Mouse (Mus musculus): ENCODE measurements at regions not wholly inside any gene's neighbourhood (a gene's known extent, or its start where the extent isn't known, plus 50 kb on each side); places are given as distances from the start of the nearest gene placed in this dataset.

DNA sequence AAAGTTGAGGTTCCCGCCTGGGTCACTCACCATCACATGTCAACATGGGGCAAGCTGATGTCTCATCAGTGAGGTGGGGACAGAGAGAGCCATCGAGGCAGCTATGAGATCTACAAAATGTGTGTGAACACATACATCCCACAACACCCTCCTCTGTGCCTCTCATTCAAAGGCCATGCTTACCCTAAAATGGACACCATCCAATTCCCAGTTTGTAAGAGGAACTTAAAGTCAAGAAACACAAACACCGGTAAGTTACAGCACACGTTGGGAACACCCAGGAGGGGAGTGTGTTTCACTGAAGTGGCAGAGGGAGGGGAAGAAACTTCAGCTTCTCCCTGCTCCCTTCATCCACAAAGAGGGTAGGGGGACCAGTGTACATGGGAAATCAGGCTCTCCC is 121.4 kb upstream of the Klf14 start:
- TF ChIP-seq CTCF (conservative IDR thresholded peaks at IDR 0.05; ENCODE audit: insufficient read depth, insufficient read length, low read depth, low read length) (no peak), POLR2A (IDR thresholded peaks at IDR 0.05; ENCODE audit: low read depth, low read length) (no peak)

All from kidney, adult 2 months (tissue).